8 mouse cellular contexts compared by ENCODE assay signal in genomic region chr11:21091428-21092405, GRCm38 (mm10). TPM values are rescaled to one million over a fixed set of nuclear protein-coding genes. Genes with fewer than 3 reads are reported as not detected.
DNase-seq lines count a peak whose midpoint lies in the region; ATAC-seq and TF ChIP-seq lines count a peak whose summit lies in the region.

No protein-coding gene starts in this region.

- DNase-seq in kidney, adult 8-10 months = peak; percentile 49 to 52
- no peak for DNase-seq in kidney, adult 18-20 months
- peak; percentile 67 to 73 for DNase-seq in cerebellum, postnatal 14 days
- peak; percentile 51 for DNase-seq in gastrocnemius, adult 18-20 months (ENCODE audit: low spot score)
- peak; percentile 66 to 83 for DNase-seq in left cerebral cortex, postnatal 36 days (ENCODE audit: low spot score in 2 of 2)

- no peaks in the 10 kb centered on the region for H3K27me3 ChIP-seq in hindbrain, embryonic 16.5 days (replicated peaks; ENCODE audit: control insufficient read depth, insufficient read depth, low read length)
- no peaks in the 10 kb centered on the region for H3K27me3 ChIP-seq in small intestine, adult 2 months (ENCODE audit: control insufficient read depth, insufficient read depth, low read length)

- H3K27ac ChIP-seq in hindbrain, embryonic 16.5 days (ENCODE audit: low read depth, low read length) = peak overlapping the region; percentile 99
- peak overlapping the region; percentile 98 for H3K27ac ChIP-seq in small intestine, adult 2 months (ENCODE audit: insufficient read depth, low read depth, low read length)

- H3K9ac ChIP-seq in hindbrain, embryonic 16.5 days (ENCODE audit: low read depth, low read length) = peak overlapping the region; percentile 99

- peak overlapping the region; percentile 95 for H3K4me3 ChIP-seq in hindbrain, embryonic 16.5 days (ENCODE audit: low read length)
- H3K4me3 ChIP-seq in small intestine, adult 2 months (ENCODE audit: low read depth, low read length) = peak overlapping the region; percentile 96

- intact Hi-C loops in left cerebral cortex, postnatal 36 days (cut with DNase I) = loop anchor here (5.0 to 10.0 kb wide), 5 partner anchors 84 to 257 kb away; partner anchors contain the start of gene Lgalsl

- peak; percentile 49 for ATAC-seq in hindbrain, embryonic 16.5 days
- peak; percentile 34; the same call in 1 of the 2 replicates for ATAC-seq in megakaryocyte-erythroid progenitor cell, adult 5-6 weeks (replicated peaks; ENCODE audit: low FRiP score, low TSS enrichment, poor library complexity, severe bottlenecking)

- H3K4me2 ChIP-seq in hindbrain, embryonic 16.5 days (ENCODE audit: low read length) = peak overlapping the region; percentile 65

- under 1% methylated on average over 68 of the region's 99 CpGs for WGBS in hindbrain, embryonic 16.5 days
- WGBS in small intestine, adult 2 months = under 1% methylated on average over 98 of the region's 99 CpGs

- no peak for TF ChIP-seq CTCF in small intestine, adult 2 months (IDR thresholded peaks at IDR 0.05; ENCODE audit: extremely low read depth, insufficient read length, insufficient replicate concordance, low read depth, low read length)

- H3K9me3 ChIP-seq in hindbrain, embryonic 16.5 days (ENCODE audit: control insufficient read depth, low read length) = no peaks in the 10 kb centered on the region

- TF ChIP-seq POLR2A in small intestine, adult 2 months (IDR thresholded peaks at IDR 0.05; ENCODE audit: low read depth, low read length) = no peak

- peaks cover 10% of the 10 kb centered on the region for H3K4me1 ChIP-seq in hindbrain, embryonic 16.5 days (ENCODE audit: control insufficient read depth, insufficient read depth, low read depth, low read length)
- H3K4me1 ChIP-seq in small intestine, adult 2 months (ENCODE audit: control insufficient read depth, insufficient read depth, insufficient read length, low read length) = peaks cover 6% of the 10 kb centered on the region

- H3K36me3 ChIP-seq in hindbrain, embryonic 16.5 days (ENCODE audit: control insufficient read depth, insufficient read depth, low read length) = no peaks in the 10 kb centered on the region
- no peaks in the 10 kb centered on the region for H3K36me3 ChIP-seq in small intestine, adult 2 months (ENCODE audit: control insufficient read depth, insufficient read depth, low read length)

RNA-seq across cellular contexts. Expression of gene Peli1, which starts 0.6 kb away (rescaled TPM):
- total RNA-seq in gastrocnemius, adult 18-20 months (2021) = 10 to 100 TPM in 1 of 2 experiments, 1 to 10 TPM in 1; 8.5 to 13.4 TPM
- polyA plus RNA-seq in hindbrain, embryonic 16.5 days (2015; fragmentation: Nextera tagmentation; extraction: Ambion mirVana) = 51.8 and 55.7 TPM in 2 replicates
- total RNA-seq in left cerebral cortex, postnatal 36 days (2021) = 10 to 100 TPM; 38.5 to 47.0 TPM
- total RNA-seq in megakaryocyte-erythroid progenitor cell, adult 5-6 weeks (2014; fragmentation: Nextera tagmentation) = 12.7 and 15.2 TPM in 2 replicates
- total RNA-seq in megakaryocyte-erythroid progenitor cell, adult 5-6 weeks (2017) = 13.1 and 18.8 TPM in 2 replicates
- 35.2 and 113 TPM in 2 replicates for polyA plus RNA-seq in small intestine, adult 2 months (2012; rRNA removed)
